Mouse (Mus musculus) hindbrain, embryonic 16.5 days (tissue): ENCODE measurements at regions not wholly inside any gene's neighbourhood (a gene's known extent, or its start where the extent isn't known, plus 50 kb on each side); places are given as distances from the start of the nearest gene placed in this dataset.

ENCODE experiments used
- ATAC-seq: fragments of 200-750 bp; cut with Nextera tagmentation; 2 replicates; pipeline ENCODE4 v1.8.0; 2017; ENCODE audit warnings: moderate TSS enrichment, moderate library complexity
- H3K27ac ChIP-seq: fragments of 300-500 bp; sonication (generic); 2 replicates; pipeline ENCODE4 v1.5.1; 2014; ENCODE audit warnings: low read depth, mild to moderate bottlenecking, control low read depth, low read length, moderate library complexity
- H3K27me3 ChIP-seq: fragments of 300-500 bp; sonication (generic); replicated peaks from 2 replicates; pipeline ENCODE4 v1.6.1; 2014; ENCODE audit warnings: low read length; ENCODE audit not compliant: control insufficient read depth, insufficient read depth
- H3K36me3 ChIP-seq: fragments of 300-500 bp; sonication (generic); 2 replicates; pipeline ENCODE4 v1.6.1; 2014; ENCODE audit warnings: mild to moderate bottlenecking, low read length, moderate library complexity, mixed read lengths; ENCODE audit not compliant: control insufficient read depth, insufficient read depth
- H3K4me1 ChIP-seq: fragments of 300-500 bp; sonication (generic); 2 replicates; pipeline ENCODE4 v1.6.1; 2014; ENCODE audit warnings: low read depth, low read length; ENCODE audit not compliant: control insufficient read depth, insufficient read depth
- H3K4me2 ChIP-seq: fragments of 300-500 bp; sonication (generic); 2 replicates; pipeline ENCODE4 v1.6.1; 2014; ENCODE audit warnings: mild to moderate bottlenecking, low read length, control low read depth, moderate library complexity
- H3K4me3 ChIP-seq: fragments of 300-500 bp; sonication (generic); 2 replicates; pipeline ENCODE4 v1.5.1; 2014; ENCODE audit warnings: mild to moderate bottlenecking, low read length, control low read depth, moderate library complexity
- H3K9ac ChIP-seq: fragments of 300-500 bp; sonication (generic); 2 replicates; pipeline ENCODE4 v1.6.1; 2014; ENCODE audit warnings: low read depth, mild to moderate bottlenecking, control low read depth, low read length, moderate library complexity
- H3K9me3 ChIP-seq: fragments of 300-500 bp; sonication (generic); 2 replicates; pipeline ENCODE4 v1.6.1; 2014; ENCODE audit warnings: mild to moderate bottlenecking, low read length, moderate library complexity; ENCODE audit not compliant: control insufficient read depth
- WGBS: fragments of 180-500 bp; shearing (Covaris S2); extraction: QIAGEN DNeasy Blood & Tissue Kit; methylation state at CpG from one replicate; pipeline ENCODE4 v1.1.7; 2014; 5-methylcytosine and 5-hydroxymethylcytosine counted together

- H3K4me1 ChIP-seq, result no peaks in the 10 kb centered on the region
- no peak overlapping the region for H3K4me2 ChIP-seq
- no peaks in the 10 kb centered on the region for H3K9me3 ChIP-seq
- H3K36me3 ChIP-seq, result no peaks in the 10 kb centered on the region
- 70% methylated on average over 2 of the region's 2 CpGs for WGBS
- H3K9ac ChIP-seq, result no peak overlapping the region
- H3K27ac ChIP-seq, result no peak overlapping the region
- H3K27me3 ChIP-seq, result no peaks in the 10 kb centered on the region
- no peak overlapping the region for H3K4me3 ChIP-seq
- ATAC-seq, result no peak
Observed at GRCm38 (mm10) chr15:56346111-56346510, 1131.3 kb downstream of the Slc22a22 start.

GRCm38 (mm10) chr15:56344973-56345372 is 1132.5 kb downstream of the Slc22a22 start:
- no peak for ATAC-seq
- 79% methylated on average over 2 of the region's 2 CpGs for WGBS

GRCm38 (mm10) chr15:56344304-56344932 is 1133.0 kb downstream of the Slc22a22 start:
- no peaks in the 10 kb centered on the region for H3K4me1 ChIP-seq

More at GRCm38 (mm10) chr15:56344973-56345372, 1132.5 kb downstream of the Slc22a22 start:
- Histone ChIP-seq H3K27me3 (no peaks in the 10 kb centered on the region), H3K9ac (no peak overlapping the region), H3K27ac (no peak overlapping the region), H3K4me1 (no peaks in the 10 kb centered on the region), H3K4me2 (no peak overlapping the region), H3K36me3 (no peaks in the 10 kb centered on the region), H3K4me3 (no peak overlapping the region), H3K9me3 (no peaks in the 10 kb centered on the region)

GRCm38 (mm10) chr15:56337879-56338278 is 1139.5 kb downstream of the Slc22a22 start:
- no peaks in the 10 kb centered on the region for H3K9me3 ChIP-seq
- no peak for ATAC-seq
- no peak overlapping the region for H3K4me3 ChIP-seq
- no peak overlapping the region for H3K27ac ChIP-seq
- H3K4me2 ChIP-seq, result no peak overlapping the region
- H3K36me3 ChIP-seq, result no peaks in the 10 kb centered on the region
- H3K27me3 ChIP-seq, result no peaks in the 10 kb centered on the region
- no peak overlapping the region for H3K9ac ChIP-seq
- no peaks in the 10 kb centered on the region for H3K4me1 ChIP-seq
- 53% methylated on average over 5 of the region's 5 CpGs for WGBS

More at GRCm38 (mm10) chr15:56344304-56344932, 1133.0 kb downstream of the Slc22a22 start:
- H3K4me3 ChIP-seq, result no peak overlapping the region
- no peak overlapping the region for H3K27ac ChIP-seq
- no peaks in the 10 kb centered on the region for H3K9me3 ChIP-seq
- 29% methylated on average over 4 of the region's 4 CpGs for WGBS
- H3K36me3 ChIP-seq, result no peaks in the 10 kb centered on the region
- ATAC-seq, result peak; percentile 74
- H3K27me3 ChIP-seq, result no peaks in the 10 kb centered on the region
- H3K4me2 ChIP-seq, result no peak overlapping the region
- no peak overlapping the region for H3K9ac ChIP-seq

- no peak overlapping the region for H3K4me3 ChIP-seq
- H3K27me3 ChIP-seq, result no peaks in the 10 kb centered on the region
- WGBS, result 44% methylated on average over 5 of the region's 5 CpGs
- H3K9ac ChIP-seq, result no peak overlapping the region
- H3K4me1 ChIP-seq, result no peaks in the 10 kb centered on the region
- H3K9me3 ChIP-seq, result no peaks in the 10 kb centered on the region
- no peak overlapping the region for H3K27ac ChIP-seq
- H3K4me2 ChIP-seq, result no peak overlapping the region
- peak; percentile 42; the same call in 1 of the 2 replicates for ATAC-seq
- H3K36me3 ChIP-seq, result no peaks in the 10 kb centered on the region
Observed at GRCm38 (mm10) chr15:56336449-56336848, 1141.0 kb downstream of the Slc22a22 start.

- Histone ChIP-seq H3K27me3 (no peaks in the 10 kb centered on the region), H3K27ac (no peak overlapping the region), H3K4me3 (no peak overlapping the region), H3K36me3 (no peaks in the 10 kb centered on the region), H3K9me3 (no peaks in the 10 kb centered on the region), H3K4me2 (no peak overlapping the region), H3K4me1 (no peaks in the 10 kb centered on the region), H3K9ac (no peak overlapping the region)
- ATAC-seq, result no peak
- WGBS, result 76% methylated on average over 2 of the region's 2 CpGs
Observed at GRCm38 (mm10) chr15:56335011-56335410, 1142.4 kb downstream of the Slc22a22 start.

GRCm38 (mm10) chr15:56320501-56320900 is 1156.9 kb downstream of the Slc22a22 start:
- Histone ChIP-seq H3K27ac (no peak overlapping the region), H3K9ac (no peak overlapping the region)

GRCm38 (mm10) chr15:56294910-56295438 is 1182.5 kb downstream of the Slc22a22 start:
- no peaks in the 10 kb centered on the region for H3K27me3 ChIP-seq
- H3K4me1 ChIP-seq, result no peaks in the 10 kb centered on the region
- no peak overlapping the region for H3K27ac ChIP-seq
- 71% methylated on average over 3 of the region's 3 CpGs for WGBS
- H3K36me3 ChIP-seq, result no peaks in the 10 kb centered on the region
- H3K9me3 ChIP-seq, result no peaks in the 10 kb centered on the region
- no peak overlapping the region for H3K4me2 ChIP-seq
- no peak for ATAC-seq
- no peak overlapping the region for H3K4me3 ChIP-seq
- no peak overlapping the region for H3K9ac ChIP-seq

More at GRCm38 (mm10) chr15:56320501-56320900, 1156.9 kb downstream of the Slc22a22 start:
- Histone ChIP-seq H3K36me3 (no peaks in the 10 kb centered on the region), H3K4me1 (no peaks in the 10 kb centered on the region), H3K9me3 (no peaks in the 10 kb centered on the region), H3K4me2 (no peak overlapping the region), H3K27me3 (no peaks in the 10 kb centered on the region), H3K4me3 (no peak overlapping the region)
- no peak for ATAC-seq

GRCm38 (mm10) chr15:56278622-56279301 is 1198.7 kb downstream of the Slc22a22 start:
- Histone ChIP-seq H3K4me1 (peaks cover 10% of the 10 kb centered on the region), H3K27ac (peak overlapping the region; percentile 29), H3K4me3 (no peak overlapping the region), H3K9ac (no peak overlapping the region), H3K27me3 (no peaks in the 10 kb centered on the region), H3K9me3 (no peaks in the 10 kb centered on the region), H3K4me2 (no peak overlapping the region), H3K36me3 (no peaks in the 10 kb centered on the region)
- 30% methylated on average over 7 of the region's 7 CpGs for WGBS
- peak; percentile 95 for ATAC-seq
